Mouse (Mus musculus) intestine, postnatal 0 days (tissue): ENCODE results near the gene Snrnp25. TPM values are rescaled to one million over a fixed set of nuclear protein-coding genes. Genes with fewer than 3 reads are reported as not detected.

Source experiments
- ATAC-seq: fragments of 200-750 bp; cut with Nextera tagmentation; 2 replicates; pipeline ENCODE4 v1.8.0; 2017; ENCODE audit warnings: mild to moderate bottlenecking, moderate TSS enrichment, moderate library complexity
- H3K27ac ChIP-seq: fragments of 300-500 bp; sonication (generic); 2 replicates; pipeline ENCODE4 v1.5.1; 2014; ENCODE audit warnings: mild to moderate bottlenecking, low read depth, low read length, moderate library complexity
- H3K27me3 ChIP-seq: fragments of 300-500 bp; sonication (generic); replicated peaks from 2 replicates; pipeline ENCODE4 v1.6.1; 2014; ENCODE audit warnings: low read length, mixed read lengths; ENCODE audit not compliant: control insufficient read depth, insufficient read depth
- H3K36me3 ChIP-seq: fragments of 300-500 bp; sonication (generic); 2 replicates; pipeline ENCODE4 v1.6.1; 2014; ENCODE audit warnings: mild to moderate bottlenecking, moderate library complexity; ENCODE audit not compliant: control insufficient read depth, insufficient read depth
- H3K4me1 ChIP-seq: fragments of 300-500 bp; sonication (generic); replicated peaks from 2 replicates; pipeline ENCODE4 v1.6.1; 2014; ENCODE audit warnings: antibody characterized with exemption, low read length, mixed read lengths; ENCODE audit not compliant: control insufficient read depth, insufficient read depth
- H3K4me2 ChIP-seq: fragments of 300-500 bp; sonication (generic); replicated peaks from 2 replicates; pipeline ENCODE4 v1.6.1; 2014; ENCODE audit warnings: low read depth, mild to moderate bottlenecking, moderate library complexity
- H3K4me3 ChIP-seq: fragments of 300-500 bp; sonication (generic); 2 replicates; pipeline ENCODE4 v1.5.1; 2014; ENCODE audit warnings: low read depth, low read length
- H3K9ac ChIP-seq: fragments of 300-500 bp; sonication (generic); 2 replicates; pipeline ENCODE4 v1.6.1; 2014; ENCODE audit warnings: mild to moderate bottlenecking, low read depth, low read length
- H3K9me3 ChIP-seq: fragments of 300-500 bp; sonication (generic); 2 replicates; pipeline ENCODE4 v1.6.1; 2016; ENCODE audit warnings: mixed run types; ENCODE audit not compliant: control insufficient read depth
- CTCF ChIP-seq: sonication (generic); IDR thresholded peaks from 2 replicates; pipeline ENCODE4 v1.5.1; 2016; ENCODE audit warnings: low read depth, mild to moderate bottlenecking, control low read depth, antibody characterized with exemption, moderate library complexity
- WGBS: fragments of 180-500 bp; shearing (Covaris S2); extraction: QIAGEN DNeasy Blood & Tissue Kit; methylation state at CpG from one replicate; pipeline ENCODE4 v1.1.7; 2014; 5-methylcytosine and 5-hydroxymethylcytosine counted together
- polyA plus RNA-seq: library from polyadenylated mRNA; unstranded; fragments of >200 nt; fragmentation: Nextera tagmentation; extraction: Ambion mirVana; gene quantifications from 2 replicates; pipeline ENCODE4 v1.2.1, GENCODE M21; 2015

Snrnp25 gene
- polyA plus RNA-seq, 1 experiment from 2014 or later: 28.0 TPM

DNA sequence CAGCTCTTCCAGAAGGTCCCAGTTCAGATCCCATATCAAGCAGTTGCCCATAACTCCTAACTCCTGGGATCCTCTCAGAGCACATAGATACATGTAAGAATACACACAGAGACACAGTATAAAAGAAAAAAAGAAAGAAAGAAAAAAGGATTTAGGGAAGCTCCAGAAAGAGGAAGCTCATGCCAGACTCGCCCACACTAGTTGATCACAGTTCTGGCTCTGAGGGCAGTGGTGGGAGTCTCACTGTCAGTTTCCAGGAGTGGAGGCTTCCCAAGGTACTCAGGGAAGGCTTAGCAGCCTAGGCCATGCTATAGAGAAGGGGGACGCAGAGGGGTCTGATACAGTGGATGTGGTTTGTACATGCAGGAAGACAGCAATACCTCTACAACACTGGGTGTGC lies 25.9 kb downstream of the Snrnp25 start:
- Histone ChIP-seq H3K4me3 (no peak overlapping the region), H3K4me2 (no peak overlapping the region), H3K27ac (no peak overlapping the region), H3K27me3 (no peaks in the 10 kb centered on the region), H3K36me3 (peaks cover 48% of the 10 kb centered on the region), H3K4me1 (0 out of 2 replicates have a peak, but pooled peaks cover under 1% of the 10 kb centered on the region), H3K9me3 (no peaks in the 10 kb centered on the region), H3K9ac (no peak overlapping the region)
- TF ChIP-seq CTCF: no peak
- ATAC-seq: no peak
- WGBS: 89% methylated on average over 2 of the region's 2 CpGs

DNA sequence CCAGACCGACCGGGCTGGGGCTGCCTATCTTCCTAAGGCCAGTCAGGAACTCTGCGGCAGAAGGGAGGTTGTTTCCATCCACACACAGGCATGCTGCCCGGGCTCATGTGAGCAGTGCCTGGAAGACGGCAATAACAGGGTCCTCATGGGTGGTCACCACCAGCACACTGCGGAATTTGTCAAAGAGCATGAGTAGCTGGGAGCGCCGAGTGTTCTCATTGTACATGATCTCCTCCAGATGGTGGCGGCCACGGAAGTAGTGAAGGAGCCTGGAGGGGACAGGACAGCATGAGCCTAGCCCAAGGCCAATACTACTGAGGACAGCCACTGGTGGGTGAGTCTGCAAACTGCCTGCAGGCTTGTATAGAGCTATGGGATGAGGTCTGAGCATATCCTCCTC lies 27.6 kb downstream of the Snrnp25 start:
- 70% methylated on average over 10 of the region's 10 CpGs for WGBS
- H3K27me3 ChIP-seq: no peaks in the 10 kb centered on the region
- no peak for ATAC-seq

DNA sequence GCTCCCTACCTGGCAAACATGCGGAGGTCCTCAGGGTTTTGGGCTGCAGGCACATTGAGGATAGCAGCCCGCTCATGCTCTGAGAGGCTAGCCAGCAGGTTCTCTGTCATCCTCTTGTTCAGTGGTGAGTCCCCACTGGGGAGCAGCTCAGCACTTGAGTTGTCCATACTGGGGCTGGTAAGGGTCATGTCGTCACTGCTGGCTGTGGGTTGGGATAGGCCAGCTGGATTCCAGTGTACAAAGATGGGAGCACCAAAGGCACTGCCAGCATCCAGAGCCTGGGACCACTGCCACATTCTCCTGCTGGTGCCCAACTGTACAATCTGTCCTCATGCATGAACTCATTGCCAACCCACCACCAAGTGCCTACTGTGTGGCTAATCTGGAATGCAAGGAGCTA lies 28.7 kb downstream of the Snrnp25 start:
- WGBS: 95% methylated on average over 3 of the region's 3 CpGs
- H3K27me3 ChIP-seq: no peaks in the 10 kb centered on the region
- ATAC-seq: no peak
- no peak overlapping the region for H3K4me3 ChIP-seq
- H3K9me3 ChIP-seq: no peaks in the 10 kb centered on the region
- peaks cover 51% of the 10 kb centered on the region for H3K36me3 ChIP-seq
- no peak overlapping the region for H3K9ac ChIP-seq
- H3K27ac ChIP-seq: no peak overlapping the region
- no peaks in the 10 kb centered on the region for H3K4me1 ChIP-seq
- no peak overlapping the region for H3K4me2 ChIP-seq
- no peak for TF ChIP-seq CTCF

More for the DNA sequence above, 27.6 kb downstream of the Snrnp25 start:
- Histone ChIP-seq H3K9ac (no peak overlapping the region), H3K4me2 (no peak overlapping the region), H3K36me3 (peaks cover 48% of the 10 kb centered on the region), H3K9me3 (no peaks in the 10 kb centered on the region), H3K27ac (no peak overlapping the region), H3K4me1 (no peaks in the 10 kb centered on the region), H3K4me3 (no peak overlapping the region)
- no peak for TF ChIP-seq CTCF

DNA sequence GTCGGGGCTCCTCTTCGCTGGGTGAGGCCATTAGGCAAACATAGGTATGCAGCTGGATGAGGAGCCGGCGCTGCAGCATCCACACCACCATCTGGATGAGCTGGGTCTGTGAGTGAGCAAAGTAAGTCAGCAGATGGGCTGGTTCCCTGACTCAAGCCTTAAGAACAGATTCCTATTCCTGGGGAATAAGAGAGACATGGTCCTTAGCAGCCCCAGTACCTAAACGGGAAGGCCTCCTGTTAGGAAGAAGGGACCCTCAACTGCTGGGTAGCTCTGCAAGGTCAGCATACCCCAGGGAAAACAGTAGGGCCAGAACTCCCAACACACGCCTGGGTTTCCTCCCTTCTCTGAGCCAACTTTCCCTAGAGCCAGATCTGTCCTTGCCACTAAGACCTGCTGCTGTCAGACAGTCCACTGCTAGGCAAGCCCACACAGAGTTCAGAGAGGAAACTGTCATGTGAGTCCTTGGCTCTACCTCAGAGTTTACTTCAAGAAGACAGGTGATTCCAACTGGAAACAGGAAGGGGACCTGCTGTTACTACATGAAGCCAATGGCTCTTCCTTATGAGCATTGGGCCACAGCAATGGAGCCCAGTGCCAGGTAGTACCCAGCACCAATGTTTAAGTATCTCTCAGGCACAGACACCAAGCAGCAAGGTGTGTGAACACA lies 29.7 kb downstream of the Snrnp25 start:
- 85% methylated on average over 6 of the region's 6 CpGs for WGBS
- H3K4me3 ChIP-seq: no peak overlapping the region
- TF ChIP-seq CTCF: no peak
- H3K9ac ChIP-seq: no peak overlapping the region
- no peak overlapping the region for H3K27ac ChIP-seq
- ATAC-seq: no peak
- no peaks in the 10 kb centered on the region for H3K9me3 ChIP-seq
- no peaks in the 10 kb centered on the region for H3K4me1 ChIP-seq
- no peaks in the 10 kb centered on the region for H3K27me3 ChIP-seq
- peaks cover 52% of the 10 kb centered on the region for H3K36me3 ChIP-seq
- H3K4me2 ChIP-seq: no peak overlapping the region

DNA sequence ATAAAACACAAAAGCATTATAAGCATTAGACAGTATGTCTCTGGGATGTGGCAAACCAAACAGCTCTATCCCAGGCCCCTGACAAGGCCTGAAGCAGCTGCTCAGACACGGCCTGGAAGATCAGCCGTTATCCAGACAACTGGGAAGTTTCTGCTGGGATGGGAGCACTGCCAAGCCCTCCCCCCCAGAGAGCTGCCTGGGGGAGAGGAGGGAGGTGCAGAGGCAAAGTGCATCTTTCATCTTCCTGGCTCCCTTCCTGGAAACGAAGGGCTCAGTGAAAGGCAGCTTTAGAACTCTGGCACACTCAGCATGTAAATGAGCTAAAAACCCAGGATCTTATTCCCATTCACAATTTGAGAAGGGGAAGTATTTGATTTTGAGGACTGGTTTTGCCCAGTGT lies 30.4 kb downstream of the Snrnp25 start:
- H3K9me3 ChIP-seq: no peaks in the 10 kb centered on the region
- H3K36me3 ChIP-seq: peaks cover 49% of the 10 kb centered on the region
- H3K27me3 ChIP-seq: no peaks in the 10 kb centered on the region
- H3K9ac ChIP-seq: no peak overlapping the region
- ATAC-seq: no peak
- H3K4me3 ChIP-seq: no peak overlapping the region
- no peaks in the 10 kb centered on the region for H3K4me1 ChIP-seq
- TF ChIP-seq CTCF: no peak
- no peak overlapping the region for H3K4me2 ChIP-seq
- 32% methylated on average over 3 of the region's 3 CpGs for WGBS
- no peak overlapping the region for H3K27ac ChIP-seq

DNA sequence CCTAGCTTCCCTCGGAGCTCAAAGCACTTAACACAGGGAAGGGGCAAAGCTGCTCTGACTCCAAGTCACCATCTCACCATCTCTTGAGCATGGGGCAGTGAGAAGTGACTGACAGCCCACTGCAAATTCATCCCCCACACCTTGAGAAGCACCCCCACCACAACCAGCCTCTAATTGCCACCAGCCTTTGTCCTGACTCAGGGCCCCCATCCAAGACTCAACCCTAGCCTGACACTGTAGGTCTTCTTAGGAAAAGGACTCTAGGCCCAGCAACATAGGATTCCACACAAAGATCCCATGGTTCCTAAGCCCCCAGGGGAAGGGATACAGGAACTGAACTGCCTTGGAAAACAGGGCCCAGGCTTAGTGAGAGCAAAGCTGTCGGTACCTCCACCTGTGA lies 30.9 kb downstream of the Snrnp25 start:
- no peak for TF ChIP-seq CTCF
- no peak overlapping the region for H3K9ac ChIP-seq
- H3K4me2 ChIP-seq: no peak overlapping the region
- 65% methylated on average over 2 of the region's 2 CpGs for whole genome bisulfite sequencing
- H3K27ac ChIP-seq: no peak overlapping the region
- ATAC-seq: no peak
- H3K4me3 ChIP-seq: no peak overlapping the region
- H3K9me3 ChIP-seq: no peaks in the 10 kb centered on the region
- peaks cover 49% of the 10 kb centered on the region for H3K36me3 ChIP-seq
- H3K27me3 ChIP-seq: no peaks in the 10 kb centered on the region
- 0 out of 2 replicates have a peak, but pooled peaks cover 2% of the 10 kb centered on the region for H3K4me1 ChIP-seq
